Mouse (Mus musculus): ENCODE measurements around the gene Ago3.

Gene Ago3

DNA sequence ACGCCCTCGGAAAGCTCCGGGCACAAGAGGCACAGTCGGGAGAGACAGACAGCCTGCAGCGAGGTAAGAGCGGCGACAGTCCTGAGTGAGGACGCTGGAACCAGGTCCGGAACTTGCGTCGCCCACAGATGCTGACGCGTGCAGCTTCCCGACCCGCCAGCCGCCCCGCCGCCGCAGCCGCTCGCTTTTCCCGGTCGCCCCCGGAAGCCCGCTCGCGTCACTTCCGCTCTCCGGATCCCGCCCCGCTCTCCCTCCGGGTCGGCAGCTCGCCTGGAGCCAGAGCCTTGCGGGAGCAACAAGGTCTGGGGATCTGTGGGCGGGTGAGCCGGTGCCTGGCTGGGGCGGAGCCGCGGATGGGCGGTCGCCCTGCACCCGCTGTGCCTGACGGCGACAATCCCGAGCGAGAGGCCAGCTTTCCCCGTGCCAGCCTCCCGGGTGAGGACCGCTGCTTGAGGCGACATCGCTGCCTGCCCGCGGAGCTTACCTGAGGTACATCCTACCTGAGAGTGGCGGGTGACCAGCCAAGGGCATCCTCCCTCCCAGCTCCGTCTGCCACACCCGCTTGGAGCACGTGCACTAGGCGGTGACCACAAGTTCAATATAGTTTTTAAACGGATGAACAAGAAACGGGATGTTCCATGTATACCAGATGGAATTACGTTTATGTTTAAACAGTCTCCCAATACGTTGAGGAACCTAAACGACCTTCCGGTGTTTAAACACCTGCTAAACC lies at the start of gene Ago3:
Gene Ago3 (minus strand): TSS at position 210 of the 733 bp plus-strand sequence.
- peak; percentile 83 to 91 for DNase-seq (ENCODE audit: low spot score in 2 of 2)

DNA sequence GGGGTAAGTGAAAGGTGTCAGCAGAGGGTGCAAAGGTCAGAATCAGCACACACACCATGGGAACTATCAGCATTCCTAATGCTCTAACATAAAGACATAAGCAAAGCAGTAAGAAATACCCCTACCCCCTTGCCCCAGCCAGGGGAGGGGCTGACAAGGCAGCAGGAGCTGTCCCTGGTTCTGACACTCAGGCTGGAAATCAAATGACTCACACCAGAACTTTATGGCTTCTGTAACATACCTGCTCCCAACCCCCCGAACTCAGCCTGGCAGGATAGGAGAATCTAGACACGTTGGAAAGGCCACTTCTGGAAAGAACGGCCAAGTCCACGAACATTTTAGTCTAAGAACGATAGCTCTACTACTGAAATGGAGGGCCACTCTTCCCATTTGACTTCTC lies 43.7 kb upstream of the Ago3 start:
- DNase-seq (ENCODE audit: low spot score in 2 of 2) = no peak

- no peak for DNase-seq (ENCODE audit: low spot score in 2 of 2)
Observed at GRCm38 (mm10) chr4:126469334-126469733, 40.0 kb upstream of the Ago3 start.

DNA sequence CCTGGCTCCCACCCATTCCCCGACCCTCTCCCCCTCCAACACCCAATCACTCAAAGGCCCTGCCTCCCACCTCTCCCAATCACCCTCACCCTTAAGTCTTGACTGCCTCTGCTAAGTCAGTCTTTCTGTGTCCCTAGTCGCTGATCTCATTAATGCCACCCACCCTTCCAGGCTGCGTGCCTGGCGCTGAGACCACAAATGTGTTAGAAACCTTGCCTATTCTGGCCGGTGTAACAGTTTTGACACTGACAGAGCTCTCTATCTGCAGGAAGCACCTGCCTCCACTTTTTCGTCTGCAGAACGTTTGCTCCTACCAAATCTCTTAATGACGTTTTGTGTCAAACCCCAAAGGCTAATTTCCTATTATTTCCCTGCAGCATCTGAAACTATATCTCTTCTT lies 39.6 kb upstream of the Ago3 start:
- no peak for DNase-seq (ENCODE audit: low spot score in 2 of 2)

DNA sequence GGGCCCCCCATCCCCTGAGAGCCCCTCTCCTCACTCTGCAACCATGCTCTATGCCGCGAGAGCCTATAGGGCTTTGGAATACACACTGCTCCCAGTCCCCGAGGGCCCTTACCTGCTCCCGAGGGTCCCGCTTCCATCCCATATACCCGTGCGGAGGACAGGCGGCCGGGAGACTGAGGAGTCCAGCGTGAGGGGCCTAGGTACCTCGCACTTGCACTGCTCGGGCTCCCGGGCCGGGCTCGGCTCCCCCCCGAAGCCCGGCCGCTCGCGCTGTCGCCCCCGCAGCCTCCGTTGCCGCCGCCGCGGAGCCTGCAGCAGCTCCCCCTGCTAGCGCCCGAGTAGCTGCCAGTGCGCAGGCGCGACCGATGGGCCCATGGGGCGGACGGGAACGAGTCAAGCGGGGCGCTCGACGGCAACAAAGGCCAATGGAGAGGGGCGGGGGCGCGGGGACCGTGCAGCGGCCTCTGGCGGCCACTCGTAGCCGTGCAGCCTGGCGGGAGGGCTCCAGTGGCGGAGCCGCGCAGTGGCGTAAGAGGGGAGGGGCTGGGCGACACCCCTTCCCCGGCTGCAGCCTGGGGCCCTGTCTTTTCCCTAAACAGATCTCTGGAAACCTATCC lies 39.0 kb upstream of the Ago3 start, which contains the start of gene Ago1:
Gene Ago1 (minus strand): TSS at position 299 of the 617 bp plus-strand sequence.
- DNase-seq (ENCODE audit: low spot score in 2 of 2) = peak; percentile 96 to 98

DNA sequence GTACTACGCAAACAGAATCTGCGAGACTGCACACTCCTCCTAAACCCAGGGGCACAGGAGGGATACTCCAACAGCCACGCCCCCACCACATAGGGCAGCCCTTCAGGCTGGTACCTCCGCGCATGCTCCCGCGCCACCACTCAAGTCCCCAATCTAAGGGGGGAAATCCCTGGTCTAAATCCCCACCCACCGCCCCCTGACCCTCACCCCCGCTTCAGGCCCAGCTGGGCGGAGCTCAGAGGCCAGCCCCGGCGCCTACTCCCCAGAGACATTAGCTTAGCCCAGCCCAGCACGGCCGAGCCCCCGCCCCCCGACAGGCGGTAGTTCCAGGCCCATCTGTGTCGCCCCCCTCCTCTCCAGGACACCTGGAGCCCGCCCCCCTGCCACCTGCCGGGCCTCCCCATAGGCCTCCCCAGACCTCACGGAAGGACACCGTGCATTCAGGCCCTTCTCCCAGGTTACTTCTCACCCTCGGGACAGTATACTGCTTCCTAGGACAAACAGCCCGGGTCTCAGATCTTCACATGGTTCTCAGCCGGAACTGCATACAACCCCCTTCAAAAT lies 38.4 kb upstream of the Ago3 start:
- peak; percentile 58 to 67 for DNase-seq (ENCODE audit: low spot score in 2 of 2)

GRCm38 (mm10) chr4:126466251-126466750 lies 36.9 kb upstream of the Ago3 start:
- no peak for DNase-seq (ENCODE audit: low spot score in 2 of 2)

GRCm38 (mm10) chr4:126465843-126466242 lies 36.5 kb upstream of the Ago3 start:
- DNase-seq (ENCODE audit: low spot score in 2 of 2) = peak; percentile 15 to 16

DNA sequence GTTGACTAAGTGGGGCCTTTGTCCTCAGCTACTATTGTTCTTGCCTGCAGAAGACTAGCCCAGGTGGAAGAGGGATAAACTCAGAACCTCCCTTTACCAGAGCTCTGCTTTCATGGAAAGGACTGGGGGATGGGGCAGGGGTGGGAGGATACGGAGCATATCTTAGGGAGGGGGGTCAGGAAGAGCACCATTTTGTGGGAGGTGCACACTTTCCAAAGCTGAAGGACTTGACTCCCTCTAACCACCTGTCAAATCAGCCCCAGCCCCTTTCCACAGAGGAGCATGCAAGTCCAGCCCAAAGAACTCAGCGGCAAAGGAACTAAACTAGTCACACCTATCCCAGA lies 35.5 kb upstream of the Ago3 start:
- DNase-seq (ENCODE audit: low spot score in 2 of 2) = no peak

GRCm38 (mm10) chr4:126464189-126464891 lies 35.0 kb upstream of the Ago3 start:
- DNase-seq (ENCODE audit: low spot score in 2 of 2) = no peak

GRCm38 (mm10) chr4:126455441-126455840 lies 26.1 kb upstream of the Ago3 start:
- DNase-seq (ENCODE audit: low spot score in 2 of 2) = no peak

DNA sequence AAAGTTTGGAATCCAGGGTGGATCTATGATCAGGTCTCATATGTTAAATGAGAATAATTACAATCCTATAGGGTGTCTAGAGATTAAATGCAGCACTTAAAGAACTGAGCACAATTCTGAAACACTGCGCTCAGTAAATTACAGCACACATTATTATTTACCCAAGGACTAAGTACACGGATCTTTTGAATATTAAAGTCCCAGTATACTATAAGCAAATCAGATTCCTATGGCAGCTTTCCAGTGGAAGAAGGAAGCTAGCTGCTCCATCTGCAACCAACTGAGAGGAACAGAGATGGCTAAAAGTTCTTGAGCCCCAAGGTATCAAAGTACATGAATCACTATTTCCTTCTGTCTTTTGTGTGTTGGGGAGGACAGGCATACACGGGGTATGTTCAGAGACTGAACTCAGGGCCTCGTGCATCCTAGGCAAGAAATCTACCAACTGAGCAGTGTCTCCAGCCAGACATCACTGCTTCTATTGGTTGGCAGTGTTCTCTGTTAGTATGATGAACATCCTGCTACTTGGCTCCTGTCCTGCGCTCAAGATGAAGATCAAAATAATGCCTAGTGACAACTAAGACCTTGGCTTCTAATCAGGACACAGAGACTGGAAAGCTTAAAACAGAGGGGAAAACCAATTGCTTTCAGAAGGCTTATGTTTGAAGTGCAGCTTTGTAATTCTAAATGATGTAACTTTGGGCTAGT lies 25.3 kb upstream of the Ago3 start:
- DNase-seq (ENCODE audit: low spot score in 2 of 2) = no peak

DNA sequence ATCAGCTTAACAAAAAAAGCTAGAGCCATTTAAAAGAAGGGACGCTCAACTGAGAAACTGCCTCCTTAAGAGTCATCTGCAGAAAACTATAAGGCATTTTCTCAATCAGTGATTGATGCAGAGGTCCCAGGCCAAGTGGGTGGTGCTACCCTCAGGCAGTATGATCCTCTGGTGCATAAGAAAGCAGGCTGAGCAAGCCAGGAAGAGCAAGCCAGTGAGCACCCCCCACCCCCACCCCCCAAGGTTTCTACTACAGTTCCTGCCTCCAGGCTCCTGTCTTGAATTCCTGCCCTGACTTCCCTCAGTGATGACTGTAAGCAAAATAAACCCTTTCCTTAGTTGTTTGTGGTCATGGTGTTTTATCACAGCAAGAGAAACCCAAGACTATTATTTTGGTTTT lies 20.9 kb upstream of the Ago3 start:
- DNase-seq (ENCODE audit: low spot score in 2 of 2) = no peak

GRCm38 (mm10) chr4:126447126-126447525 lies 17.8 kb upstream of the Ago3 start:
- no peak for DNase-seq (ENCODE audit: low spot score in 2 of 2)

DNA sequence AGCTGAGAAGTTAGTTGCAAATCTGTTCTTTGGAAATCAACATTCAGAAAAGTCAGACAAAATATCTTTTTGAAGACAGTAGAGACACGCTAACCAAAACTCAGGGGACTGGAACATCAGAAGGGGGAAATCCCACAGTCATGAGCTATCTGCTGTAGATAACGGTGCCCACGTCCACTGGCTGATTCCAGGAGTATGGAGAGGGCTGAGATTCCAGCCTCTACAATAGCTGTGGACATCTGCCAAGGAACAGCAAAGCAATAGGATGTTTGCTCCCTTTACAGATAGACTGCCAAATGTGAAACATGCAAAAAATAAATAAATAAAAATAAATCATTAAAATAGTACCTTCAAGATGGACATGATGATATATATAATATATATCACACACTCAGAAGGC lies 15.2 kb upstream of the Ago3 start:
- no peak for DNase-seq (ENCODE audit: low spot score in 2 of 2)

DNA sequence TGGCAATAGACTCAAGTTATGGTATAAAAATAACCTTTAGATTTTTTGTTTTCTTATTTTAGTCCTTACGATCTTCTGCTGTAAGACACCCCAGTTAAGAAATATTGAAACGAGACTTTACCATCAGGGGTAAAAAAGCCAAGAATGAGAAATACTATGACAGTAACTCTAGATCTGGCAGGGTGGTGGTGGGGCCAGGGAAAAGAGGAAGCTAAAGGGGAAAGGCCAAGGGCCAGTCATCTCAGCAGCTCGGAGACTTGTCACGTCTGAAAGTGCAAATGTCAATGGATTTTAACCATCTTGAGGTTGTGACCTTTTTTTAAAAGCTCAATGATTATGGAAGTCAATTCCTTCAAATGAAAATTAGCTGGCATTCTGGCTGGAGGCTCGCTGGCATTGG lies 8.9 kb upstream of the Ago3 start:
- no peak for DNase-seq (ENCODE audit: low spot score in 2 of 2)

- DNase-seq (ENCODE audit: low spot score in 2 of 2) = no peak
Observed at GRCm38 (mm10) chr4:126436268-126436667, 6.9 kb upstream of the Ago3 start.

GRCm38 (mm10) chr4:126434094-126434493 lies 4.7 kb upstream of the Ago3 start:
- no peak for DNase-seq (ENCODE audit: low spot score in 2 of 2)

GRCm38 (mm10) chr4:126433175-126433574 lies 3.8 kb upstream of the Ago3 start:
- DNase-seq (ENCODE audit: low spot score in 2 of 2) = no peak

- DNase-seq (ENCODE audit: low spot score in 2 of 2) = no peak
Observed at GRCm38 (mm10) chr4:126431746-126432145, 2.4 kb upstream of the Ago3 start.

DNA sequence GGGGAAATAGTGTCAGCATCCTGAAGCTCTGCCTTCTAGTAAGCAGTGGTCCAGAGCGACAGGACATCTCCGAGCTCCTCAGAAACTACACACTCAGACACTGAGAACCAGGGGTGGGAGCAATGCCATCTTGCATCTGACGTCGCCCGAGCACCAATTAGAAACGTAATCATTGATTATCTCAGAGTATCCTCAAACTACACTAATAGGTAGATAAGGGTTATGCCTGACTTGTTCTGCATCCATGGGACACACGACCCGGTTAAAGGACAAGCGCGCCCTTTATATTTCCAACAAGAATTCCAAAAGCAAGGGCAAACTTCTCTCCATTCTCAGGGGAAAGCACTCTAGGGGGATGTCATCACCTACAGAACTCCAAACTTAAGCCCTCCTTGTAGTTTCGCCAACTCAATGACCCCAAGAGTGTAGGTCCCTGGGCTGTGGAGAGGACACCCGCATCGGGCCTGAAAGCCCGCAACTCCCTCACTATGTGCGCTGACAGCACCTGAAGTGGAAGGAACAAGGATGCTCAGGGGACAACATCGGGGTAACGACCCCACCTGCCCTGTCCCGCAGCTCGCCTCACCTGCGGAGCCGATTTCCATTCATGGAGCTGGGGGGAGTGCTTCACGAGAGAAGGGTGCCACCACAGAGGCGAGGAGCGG lies 542 bp downstream of the Ago3 start:
- DNase-seq (ENCODE audit: low spot score in 2 of 2) = no peak
